Mouse (Mus musculus) cerebellum, postnatal 25 days (tissue): ENCODE data around the gene Mpig6b.
"Not testable (repeated sequence)": the region's sequence is repeated elsewhere in the genome, so short reads cannot be mapped to it uniquely, and the experiment has no call there.

Source experiments
- DNase-seq, 2 experiments: peaks; one replicate each; pipeline ENCODE4 v3.0.0; 2021; ENCODE audit warnings: mixed read lengths in 2 of 2

Mpig6b gene

DNA sequence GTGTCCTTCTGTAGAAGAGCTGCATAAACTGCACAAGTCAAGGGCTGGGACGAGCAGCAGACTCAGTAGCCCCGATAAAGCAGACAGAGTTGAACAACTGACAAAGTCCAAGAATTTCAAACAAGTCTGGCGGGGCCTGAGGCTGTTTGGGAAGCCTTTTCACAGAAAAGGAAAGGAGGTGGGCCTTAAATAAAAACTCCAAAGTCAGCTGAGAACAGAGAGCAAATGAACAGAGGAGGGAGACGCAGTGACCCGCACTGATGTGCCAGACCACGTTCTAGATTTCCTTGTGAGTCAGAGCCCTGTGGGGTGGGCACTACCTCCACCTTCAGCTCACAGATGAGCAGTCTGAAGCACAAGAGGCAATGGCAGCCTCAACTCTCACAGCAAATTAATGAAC, 31.1 kb downstream of the Mpig6b start:
- no peak for DNase-seq

DNA sequence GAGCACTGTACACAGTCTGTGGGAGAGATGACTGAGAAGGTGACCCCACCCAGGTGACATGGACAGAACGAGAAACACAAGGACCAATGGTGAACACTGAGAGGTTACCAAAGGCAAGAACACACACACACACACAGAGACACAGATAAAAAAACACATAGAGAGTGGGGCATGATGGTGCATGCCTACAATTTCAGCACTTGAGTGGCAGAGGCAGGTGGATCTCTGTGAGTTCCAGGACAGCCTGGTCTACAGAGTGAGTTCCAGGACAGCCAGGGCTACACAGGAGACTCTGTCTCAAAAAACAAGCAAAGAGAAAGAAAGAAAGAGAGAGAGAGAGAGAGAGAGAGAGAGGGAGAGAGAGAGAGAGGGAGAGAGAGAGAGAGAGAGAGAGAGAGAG, 32.3 kb downstream of the Mpig6b start:
- not testable (repeated sequence) for DNase-seq

DNA sequence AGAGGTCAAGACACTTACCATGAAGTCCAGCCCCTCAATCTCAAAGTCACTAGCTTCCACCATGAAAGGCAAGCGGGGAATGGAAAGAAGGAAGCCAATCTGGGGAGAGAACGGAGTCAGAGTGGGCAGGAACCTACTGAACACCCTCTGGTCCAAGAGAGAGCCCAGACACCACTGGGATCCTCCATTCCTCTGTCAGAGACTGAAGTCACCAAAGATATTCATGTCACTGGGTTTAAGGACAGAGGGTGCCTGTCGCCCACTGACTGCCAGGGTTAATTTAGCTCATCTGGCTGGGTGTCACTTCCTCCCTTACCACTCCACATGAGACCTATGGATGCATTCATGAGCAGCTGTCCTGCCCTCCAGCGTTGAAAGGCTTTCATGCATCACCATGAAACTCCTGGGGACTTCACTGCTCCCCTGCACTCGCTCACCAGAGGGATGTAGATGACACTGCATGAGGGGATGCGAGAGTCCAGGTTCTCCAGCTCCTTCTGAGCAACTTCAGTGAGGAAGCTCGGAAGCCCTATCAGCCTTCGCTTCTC, 33.6 kb downstream of the Mpig6b start:
- no peak for DNase-seq

DNA sequence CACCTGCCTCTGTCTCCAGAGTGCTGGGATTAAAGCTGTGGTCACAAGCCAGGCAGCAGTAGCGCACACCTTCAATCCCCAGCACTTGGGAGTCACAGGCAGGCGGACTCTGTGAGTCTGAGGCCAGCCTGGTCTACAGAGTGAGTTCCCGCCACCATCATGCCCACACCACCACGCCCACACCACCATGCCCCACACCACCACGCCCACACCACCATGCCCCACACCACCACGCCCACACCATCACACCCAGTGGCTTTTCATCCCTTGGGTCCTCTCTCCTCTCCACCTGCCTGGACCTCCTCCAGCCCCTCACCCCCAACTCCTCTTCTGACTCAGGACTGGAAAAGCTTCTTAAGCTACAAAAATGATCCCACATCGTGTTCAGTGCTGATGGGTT, 34.1 kb downstream of the Mpig6b start:
- no peak for DNase-seq

DNA sequence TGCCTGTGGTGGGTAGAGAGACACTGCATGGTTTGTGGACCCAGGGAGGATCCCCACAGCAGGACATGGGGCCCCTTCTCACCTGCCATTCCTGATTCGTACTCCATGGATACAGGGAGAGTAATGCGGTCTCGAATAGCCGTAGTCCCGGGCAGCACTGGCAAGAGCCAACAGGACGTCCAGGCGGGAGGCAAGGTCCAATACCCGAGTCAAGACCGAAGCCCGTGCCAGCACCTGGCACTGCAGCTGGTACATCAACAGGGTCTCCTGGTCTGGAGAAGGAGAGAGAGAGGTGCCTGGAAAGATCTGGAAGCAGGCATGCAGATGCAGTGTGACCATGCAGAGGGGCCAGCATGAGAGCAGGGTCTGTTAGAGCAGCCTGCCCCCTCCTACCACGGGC, 34.7 kb downstream of the Mpig6b start:
- no peak for DNase-seq

DNA sequence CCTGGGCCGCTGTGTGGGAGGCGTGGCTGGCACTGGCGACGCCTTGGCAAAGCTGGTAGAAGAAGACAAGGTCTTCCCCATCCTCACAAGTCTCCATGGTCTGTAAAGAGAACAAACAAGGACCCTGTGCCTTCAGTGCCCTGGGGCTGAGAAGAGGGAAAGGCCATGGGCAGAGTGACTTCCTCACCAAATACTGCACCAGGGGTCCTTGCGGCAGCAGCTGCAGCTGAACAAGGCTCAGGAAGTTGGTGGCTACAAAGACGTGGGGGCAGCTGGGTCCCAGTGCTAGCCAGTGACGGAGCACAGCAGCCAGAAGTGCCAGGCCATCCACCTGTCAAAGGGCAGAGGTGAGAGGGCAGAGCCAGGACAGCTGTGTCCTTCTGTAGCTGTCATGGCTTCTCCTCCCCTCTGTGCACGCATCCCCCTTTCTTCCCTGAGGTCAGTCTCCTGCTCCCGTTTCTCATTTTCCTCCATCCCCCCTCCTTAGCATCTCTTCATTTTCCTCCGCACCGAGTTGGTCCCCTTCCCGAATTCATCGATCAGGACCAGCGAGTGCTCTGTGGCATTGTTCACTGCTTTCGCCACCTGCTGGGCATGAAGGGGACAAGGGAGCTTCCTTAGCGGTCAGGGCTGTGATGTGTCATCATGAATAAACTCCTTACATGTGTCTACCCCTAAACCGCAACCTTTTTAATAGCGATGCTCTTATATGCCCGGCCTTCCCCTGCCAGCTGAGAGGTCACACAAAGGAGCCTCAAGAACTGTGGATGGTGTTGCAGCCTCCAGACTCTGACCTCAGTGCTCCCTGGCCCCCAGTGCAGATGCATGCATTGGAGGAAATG, 36.1 kb downstream of the Mpig6b start:
- DNase-seq = peak in 1 of 2 experiments; percentile 41

DNA sequence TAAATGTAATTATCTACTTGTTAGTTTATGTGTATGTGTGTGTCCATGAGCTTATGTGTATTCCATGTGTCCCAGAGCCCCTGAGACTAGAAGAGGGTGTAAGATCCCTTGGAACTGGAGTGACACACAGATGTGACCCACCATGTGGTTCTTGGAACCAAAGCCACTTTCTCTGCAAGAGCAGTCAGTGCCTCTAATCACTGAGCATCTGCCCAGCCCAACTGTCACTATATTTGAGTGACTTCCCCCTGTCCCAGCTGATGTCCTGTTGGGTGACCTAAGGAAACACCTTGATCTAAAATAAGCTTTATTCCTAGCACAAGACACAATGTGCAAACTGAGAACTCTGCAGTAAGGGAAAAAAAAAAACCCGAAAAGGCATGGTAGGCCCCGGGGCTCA, 37.7 kb downstream of the Mpig6b start:
- no peak for DNase-seq

DNA sequence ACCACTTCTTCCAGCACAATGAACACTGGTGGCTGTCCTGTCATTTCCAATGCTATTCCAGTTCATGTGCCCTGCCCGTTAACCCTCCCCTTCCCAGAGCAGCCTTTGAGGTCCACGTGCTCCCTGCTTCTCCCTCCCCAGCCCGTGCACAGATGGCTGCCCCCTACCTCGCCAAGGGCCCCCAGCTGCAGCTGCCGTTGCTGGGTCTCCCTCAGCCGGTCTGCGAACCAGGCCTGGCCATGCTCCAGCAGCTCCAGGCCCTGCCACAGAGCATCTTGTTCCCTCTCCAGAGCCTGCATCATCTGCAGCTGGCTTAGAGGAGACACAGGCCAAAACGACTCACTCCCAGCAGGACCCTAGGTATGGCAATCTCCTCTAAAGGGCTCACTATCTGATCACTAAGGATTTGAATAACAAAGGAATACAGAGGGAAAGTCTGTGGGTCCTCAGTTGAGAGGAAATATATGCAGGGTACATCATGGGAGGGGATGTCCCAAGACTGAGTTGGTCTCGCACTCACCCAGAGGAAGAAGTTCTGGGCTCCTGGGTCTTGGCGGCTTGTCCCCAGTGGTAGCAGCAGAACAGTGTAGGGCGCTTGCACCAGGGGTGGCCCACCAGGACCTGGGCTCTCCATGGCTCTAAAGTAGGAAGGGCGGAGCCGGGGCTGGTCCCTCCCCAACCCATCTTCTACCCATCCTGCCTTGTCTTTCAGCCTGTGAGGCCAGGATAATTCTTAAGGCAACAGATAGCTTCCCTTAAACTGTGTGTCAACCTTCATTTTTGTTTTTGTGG, 38.5 kb downstream of the Mpig6b start, which contains the start of gene Sapcd1:
Gene Sapcd1, minus strand, starts transcription at position 740 of the 792 bp plus-strand sequence.
- peak; percentile 43 to 60 for DNase-seq

DNA sequence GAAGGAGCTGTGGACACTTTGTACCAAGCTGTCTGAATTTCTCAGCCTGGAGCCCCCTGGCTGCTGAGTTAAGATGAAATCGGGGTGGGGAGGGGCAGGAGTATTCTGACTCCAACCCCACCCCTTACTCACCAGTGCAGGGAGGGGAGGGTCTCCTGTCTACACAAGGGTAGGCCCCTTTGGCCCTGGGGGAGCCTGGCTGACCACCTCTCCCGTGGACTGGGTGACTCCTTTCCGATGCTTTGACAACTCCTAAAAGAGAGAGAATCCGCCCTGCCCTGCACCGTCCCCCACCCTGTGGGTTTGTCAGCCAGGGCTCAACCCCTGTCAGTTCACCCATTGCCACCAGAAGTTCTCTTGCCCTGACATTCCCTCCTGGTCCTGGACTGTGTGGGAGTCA, 39.8 kb downstream of the Mpig6b start:
- DNase-seq = peak in 1 of 2 experiments; percentile 11

DNA sequence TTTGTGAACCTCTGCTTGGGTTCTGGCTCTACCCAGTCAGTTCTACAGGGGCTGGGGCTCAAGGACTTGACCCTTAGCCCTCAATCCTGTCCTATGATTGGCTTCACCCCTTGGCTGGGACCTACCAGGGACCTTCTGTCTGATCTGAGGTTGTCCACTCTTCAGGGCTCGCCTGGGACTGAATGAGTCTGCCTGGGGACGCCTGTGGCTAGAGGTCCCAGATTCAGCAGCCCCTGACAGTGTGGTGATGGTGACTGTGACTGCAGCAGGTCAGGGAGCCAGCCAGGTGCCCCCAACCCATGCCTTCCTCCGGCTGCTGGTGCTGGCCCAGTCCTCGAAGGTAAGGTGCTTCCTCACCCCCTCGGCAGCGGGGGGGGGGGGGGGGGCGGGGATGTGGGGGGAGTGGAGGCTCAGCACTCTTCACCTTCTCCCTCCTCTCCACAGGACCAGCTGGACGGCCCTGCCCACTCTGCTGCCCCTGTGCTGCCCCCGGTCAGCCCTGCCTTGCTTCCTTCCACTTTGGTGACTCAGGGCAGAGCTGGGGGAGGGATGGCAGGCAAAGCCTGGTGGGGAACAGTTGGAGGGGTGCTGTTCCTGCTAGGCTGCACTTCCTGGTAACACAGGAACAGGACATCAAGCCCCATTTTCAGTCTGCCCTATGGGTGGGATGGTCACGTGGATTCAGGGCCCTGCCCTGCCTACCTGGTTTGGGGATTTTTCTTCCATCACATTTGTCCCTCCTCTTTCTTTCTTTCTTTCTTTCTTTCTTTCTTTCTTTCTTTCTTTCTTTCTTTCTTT, 41.1 kb downstream of the Mpig6b start:
- peak in 1 of 2 experiments; percentile 13 for DNase-seq

DNA sequence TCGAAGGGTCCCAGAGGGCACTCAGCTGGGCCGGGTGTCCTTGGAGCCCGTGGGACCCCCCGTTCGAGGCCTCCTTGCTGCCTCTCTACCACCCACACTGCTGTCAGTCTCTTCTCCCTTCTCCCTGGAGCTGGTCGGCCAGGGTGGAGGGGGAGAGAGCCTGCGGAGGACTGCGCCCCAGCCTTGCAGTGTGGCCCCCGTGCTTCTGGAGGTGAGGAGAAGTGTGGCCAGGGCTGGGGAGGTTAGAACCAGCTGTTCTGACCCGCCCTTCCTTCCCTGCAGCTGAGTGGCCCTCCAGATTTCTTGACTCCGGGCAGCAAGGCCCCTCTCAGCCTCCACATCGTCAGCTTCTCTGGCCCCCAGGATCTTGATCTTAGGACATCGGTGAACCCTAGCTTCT, 41.7 kb downstream of the Mpig6b start:
- DNase-seq = peak; percentile 9 to 13

DNA sequence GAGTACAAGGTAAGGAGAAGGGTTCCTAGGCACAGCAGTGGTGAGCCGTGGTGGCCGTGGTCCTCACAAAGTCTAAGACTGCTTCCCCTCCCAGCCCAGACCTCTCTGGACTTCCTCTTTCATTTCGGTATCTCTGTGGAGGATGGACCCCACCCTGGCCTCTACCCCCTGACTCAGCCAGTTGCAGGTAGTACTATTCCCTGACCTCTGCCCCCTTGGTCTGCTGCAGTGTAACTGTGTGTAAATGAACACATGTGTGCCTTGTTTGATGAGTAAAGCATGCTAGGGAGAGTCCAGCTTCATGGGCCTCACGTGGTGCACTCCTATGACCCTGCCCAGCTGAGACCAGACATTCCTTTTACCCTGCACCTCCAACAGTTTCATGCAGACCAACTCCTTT, 42.2 kb downstream of the Mpig6b start:
- DNase-seq = peak in 1 of 2 experiments; percentile 2

DNA sequence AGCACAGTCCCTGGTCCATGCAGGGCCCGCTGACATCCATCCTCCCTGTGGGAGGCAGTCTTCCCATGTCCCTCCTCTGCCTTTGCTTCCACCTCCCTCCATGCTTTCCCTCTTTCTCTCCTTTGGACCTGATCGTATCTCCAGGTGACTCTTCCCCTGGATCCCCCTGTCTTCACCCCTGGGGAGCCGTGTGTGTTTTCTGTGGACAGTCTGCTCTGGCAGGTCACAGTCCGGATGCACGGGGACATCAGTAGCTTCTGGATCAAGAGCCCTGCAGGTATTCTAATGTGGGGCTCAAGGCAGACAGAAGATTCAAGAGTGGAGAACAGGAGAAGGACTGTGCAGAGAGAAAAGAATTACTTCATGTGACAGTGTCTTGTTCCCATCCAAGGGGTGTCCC, 42.8 kb downstream of the Mpig6b start:
- DNase-seq = peak in 1 of 2 experiments; percentile 5

DNA sequence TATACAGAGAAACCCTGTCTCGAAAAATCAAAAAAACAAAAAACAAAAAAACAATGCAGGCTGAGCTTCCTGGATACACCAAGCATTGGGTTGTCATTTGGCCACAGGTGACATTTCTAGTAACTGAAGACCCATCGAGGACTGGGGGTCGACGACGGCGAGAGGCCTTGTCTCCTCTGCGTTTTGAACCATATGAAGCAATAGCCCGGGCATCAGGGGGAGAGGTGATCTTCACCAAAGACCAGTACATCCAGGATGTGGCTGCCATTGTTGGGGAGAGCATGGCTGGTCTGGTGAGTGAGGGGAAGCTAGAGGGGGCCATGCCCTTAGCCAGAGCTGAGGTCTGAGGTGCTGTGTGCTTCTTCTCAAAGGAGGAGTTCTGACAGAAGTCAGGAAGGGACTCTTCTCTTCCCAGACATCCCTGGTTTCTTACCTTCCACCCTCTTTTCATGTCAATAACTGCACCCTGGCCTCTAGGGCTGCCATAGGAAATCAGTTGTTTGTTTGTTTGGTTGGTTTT, 43.4 kb downstream of the Mpig6b start:
- DNase-seq = peak in 1 of 2 experiments; percentile 8

DNA sequence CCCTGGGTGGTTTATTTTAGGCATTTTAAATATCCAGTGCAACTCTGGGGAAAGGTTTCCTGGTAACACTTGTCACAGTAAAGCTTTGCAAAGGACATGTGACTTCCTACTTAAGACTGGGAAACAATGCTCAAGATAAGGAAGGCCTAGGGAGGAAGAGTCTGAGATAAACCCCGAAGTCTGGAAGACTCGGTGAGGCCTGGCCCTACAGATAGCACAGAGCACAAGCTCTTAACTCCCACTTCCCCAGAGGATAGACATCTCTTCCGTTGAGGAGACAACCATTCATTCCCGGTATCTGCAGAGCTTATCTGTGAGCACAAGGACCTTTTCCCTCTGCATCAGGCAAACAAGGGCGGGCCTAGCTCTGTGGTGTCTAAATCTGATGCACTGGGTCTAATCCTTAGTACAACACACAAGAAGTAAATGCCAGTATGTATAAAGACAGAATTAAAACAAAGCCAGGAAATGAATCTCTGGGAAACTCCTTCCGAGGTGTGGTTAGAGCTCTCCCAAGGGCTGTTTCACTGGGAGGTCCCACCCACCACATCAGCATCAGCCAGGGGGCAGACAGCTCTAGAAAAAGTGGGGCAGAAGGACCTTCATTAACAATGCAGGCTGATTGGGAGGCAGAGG, 44.0 kb downstream of the Mpig6b start:
- peak in 1 of 2 experiments; percentile 6 for DNase-seq

DNA sequence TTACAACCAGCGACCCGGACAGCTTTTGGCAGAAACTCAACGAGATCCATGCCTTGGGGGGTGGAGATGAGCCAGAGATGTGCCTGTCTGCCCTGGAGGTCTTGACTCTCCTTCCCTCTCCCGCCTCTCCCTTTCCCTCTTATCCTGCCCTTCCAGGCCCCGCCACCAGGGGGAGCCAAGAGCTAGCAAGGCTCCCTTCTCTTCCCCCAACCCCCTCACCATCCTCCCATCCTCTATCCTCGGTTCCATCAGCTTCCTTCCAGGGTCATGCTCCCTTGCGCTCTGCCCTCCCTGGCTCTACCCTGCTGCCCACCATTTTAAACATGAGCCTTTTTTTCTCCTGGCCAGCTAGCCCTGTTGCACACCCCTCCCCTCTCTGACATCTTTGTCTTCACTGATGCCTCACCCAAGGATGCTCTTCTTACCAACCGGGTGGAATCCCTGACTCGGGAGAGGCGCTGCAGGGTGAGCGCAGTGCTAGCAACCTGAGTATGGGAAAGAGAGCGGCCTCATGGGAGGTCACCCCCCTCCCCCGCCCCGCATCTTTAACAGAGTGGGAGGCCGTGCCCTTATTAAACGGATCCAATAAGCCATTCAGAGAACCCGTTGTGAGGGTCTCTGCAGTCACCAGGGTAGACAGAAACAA, 44.7 kb downstream of the Mpig6b start:
- peak; percentile 92 to 94 for DNase-seq

DNA sequence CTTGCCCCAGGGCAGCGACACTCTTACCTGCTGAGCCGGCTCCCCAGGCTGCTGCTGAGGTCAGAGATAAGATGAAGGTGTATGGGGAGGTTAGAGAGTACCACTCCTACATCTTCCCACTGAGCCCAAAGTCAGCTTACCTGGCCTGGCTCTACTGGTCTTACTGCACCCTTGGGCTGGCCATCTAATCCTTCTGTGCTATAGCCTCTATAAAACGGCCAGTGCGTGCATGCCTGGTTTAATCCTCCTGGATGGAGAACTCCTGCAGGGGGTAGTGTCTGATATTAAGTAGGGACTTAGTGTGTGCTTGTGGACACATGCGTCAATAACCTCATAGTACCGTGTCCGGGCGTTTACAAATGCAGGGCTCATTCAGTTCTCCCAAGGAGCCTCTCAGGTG, 45.4 kb downstream of the Mpig6b start:
- DNase-seq = peak in 1 of 2 experiments; percentile 23

DNA sequence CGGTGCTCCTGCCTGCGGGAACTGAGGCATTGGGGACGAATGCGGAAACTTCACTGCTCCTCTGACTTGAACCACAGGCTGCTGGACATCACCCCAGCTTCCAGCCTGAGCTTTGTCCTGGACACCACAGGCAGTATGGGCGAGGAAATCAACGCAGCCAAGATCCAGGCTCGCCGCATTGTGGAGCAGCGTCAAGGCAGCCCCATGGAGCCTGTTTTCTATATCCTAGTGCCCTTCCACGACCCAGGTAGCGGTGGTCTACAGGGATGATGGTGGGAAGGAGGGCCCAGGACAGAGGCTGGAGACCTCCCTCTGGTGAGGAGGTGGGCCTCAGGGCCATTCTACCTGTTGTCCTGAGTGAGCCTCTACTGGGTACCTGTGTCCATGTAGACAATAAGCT, 46.1 kb downstream of the Mpig6b start:
- DNase-seq = peak in 1 of 2 experiments; percentile 25

DNA sequence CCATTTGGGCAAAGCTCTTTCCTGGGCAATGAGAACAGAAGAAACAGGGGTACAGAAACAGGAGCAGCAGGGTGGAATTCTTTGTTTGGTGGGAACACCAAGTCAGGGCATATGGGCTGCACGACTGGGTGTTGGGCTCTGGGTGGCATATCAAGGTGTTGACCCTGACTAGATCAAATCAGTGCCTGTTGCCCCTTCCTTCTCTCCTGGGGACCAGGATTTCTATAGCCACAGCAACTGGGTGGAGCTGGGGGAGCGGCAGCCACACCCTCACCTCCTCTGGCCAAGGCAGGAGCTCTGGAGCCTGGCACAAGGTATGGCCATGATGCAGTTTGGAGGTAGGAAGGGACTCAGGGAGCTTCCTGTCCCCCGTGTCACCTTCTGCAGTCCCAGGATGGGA, 47.8 kb downstream of the Mpig6b start:
- DNase-seq = peak in 1 of 2 experiments; percentile 23

DNA sequence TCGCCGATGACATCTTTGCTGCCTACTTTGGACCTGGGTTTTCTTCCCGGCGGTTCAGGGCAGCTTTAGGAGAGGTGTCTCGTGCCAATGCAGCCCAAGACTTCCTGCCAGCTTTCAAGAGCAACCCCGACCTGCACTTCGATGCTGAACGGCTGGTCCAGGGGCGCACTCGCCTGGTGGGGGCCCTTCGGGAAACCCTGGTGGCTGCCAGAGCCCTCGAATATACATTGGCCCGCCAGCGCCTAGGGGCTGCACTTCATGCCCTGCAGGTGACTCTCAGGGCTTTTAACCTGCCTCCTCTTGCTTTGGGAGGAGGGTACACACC, 48.3 kb downstream of the Mpig6b start:
- DNase-seq = peak in 1 of 2 experiments; percentile 44
